Mouse (Mus musculus) colon, adult 2 months (tissue): ENCODE results near the gene Cd27. TPM values are rescaled to one million over a fixed set of nuclear protein-coding genes. Genes with fewer than 3 reads are reported as not detected.

Experiments used
- polyA plus RNA-seq: library from polyadenylated mRNA; depleted of rRNA; stranded (reverse); fragments of >200 nt; gene quantifications from 2 replicates; pipeline ENCODE4 v1.2.3, GENCODE M21; 2012; rRNA removed

Gene Cd27
- polyA plus RNA-seq: 1.7 and 2.4 TPM in 2 replicates

GRCm38 (mm10) chr6:125236782-125237181 is at the start of gene Cd27:
TSS of gene Cd27 (minus strand) at chr6:125237010.

GRCm38 (mm10) chr6:125285890-125286289 is 49.1 kb upstream of the Cd27 start, which contains the start of gene Tuba3a:
TSS of gene Tuba3a (minus strand) at chr6:125286042.

GRCm38 (mm10) chr6:125231117-125232044 is 5.4 kb downstream of the Cd27 start, which contains the start of gene Tapbpl:
TSS of gene Tapbpl (minus strand) at chr6:125231860.

GRCm38 (mm10) chr6:125215148-125215954 is 21.5 kb downstream of the Cd27 start, which contains the start of gene Vamp1:
TSS of gene Vamp1 (plus strand) at chr6:125215551.

GRCm38 (mm10) chr6:125191332-125192015 is 45.3 kb downstream of the Cd27 start, which contains the start of the genes Ncapd2 and Mrpl51:
TSS of gene Ncapd2 (minus strand) at chr6:125191701.
TSS of gene Mrpl51 (plus strand) at chr6:125191801.

Other genes starting within 250 kb of the Cd27 start
- gene Pianp, start 240.3 kb downstream of the Cd27 start, polyA plus RNA-seq: 8.4 and 8.6 TPM in 2 replicates
- 59.4 and 64.6 TPM in 2 replicates for gene Zfp384, start 227.9 kb downstream of the Cd27 start, polyA plus RNA-seq
- 37.5 and 37.7 TPM in 2 replicates for gene Ing4, start 197.2 kb downstream of the Cd27 start, polyA plus RNA-seq
- gene Acrbp, start 187.3 kb downstream of the Cd27 start, polyA plus RNA-seq: 17.7 and 24.1 TPM in 2 replicates
- gene Lpar5, start 169.1 kb downstream of the Cd27 start, polyA plus RNA-seq: 71.9 and 87.7 TPM in 2 replicates
- gene Chd4, start 141.0 kb downstream of the Cd27 start, polyA plus RNA-seq: 88.5 and 103 TPM in 2 replicates
- gene Nop2, start 105.1 kb downstream of the Cd27 start, polyA plus RNA-seq: 10.6 and 15.0 TPM in 2 replicates
- 13.1 and 18.1 TPM in 2 replicates for gene Iffo1, start 91.8 kb downstream of the Cd27 start, polyA plus RNA-seq
- 3,801 and 3,939 TPM in 2 replicates for gene Gapdh, start 70.5 kb downstream of the Cd27 start, polyA plus RNA-seq
- gene Ncapd2, start 45.3 kb downstream of the Cd27 start, polyA plus RNA-seq: 55.4 and 66.7 TPM in 2 replicates
- 61.8 and 98.5 TPM in 2 replicates for gene Mrpl51, start 45.2 kb downstream of the Cd27 start, polyA plus RNA-seq
- 13.8 and 17.6 TPM in 2 replicates for gene Vamp1, start 21.5 kb downstream of the Cd27 start, polyA plus RNA-seq
- 25.7 and 34.2 TPM in 2 replicates for gene Tapbpl, start 5.2 kb downstream of the Cd27 start, polyA plus RNA-seq
- gene Tuba3a, start 49.0 kb upstream of the Cd27 start, polyA plus RNA-seq: 0.14 TPM in 1 of 2 replicates, not detected in the other
- 159 and 160 TPM in 2 replicates for gene Ltbr, start 76.9 kb upstream of the Cd27 start, polyA plus RNA-seq
- gene Scnn1a, start 83.6 kb upstream of the Cd27 start, polyA plus RNA-seq: 112 and 130 TPM in 2 replicates
- 99.3 and 119 TPM in 2 replicates for gene Tnfrsf1a, start 112.4 kb upstream of the Cd27 start, polyA plus RNA-seq
- 17.0 and 18.3 TPM in 2 replicates for gene Plekhg6, start 143.8 kb upstream of the Cd27 start, polyA plus RNA-seq